Mouse (Mus musculus): Measurements from ENCODE around the gene Wdhd1.

The Wdhd1 gene

GRCm38 (mm10) chr14:47279058-47279457 is 2.4 kb upstream of the Wdhd1 start:
- no peak for DNase-seq

GRCm38 (mm10) chr14:47276036-47276603 is 537 bp downstream of the Wdhd1 start:
- DNase-seq: no peak

- peak; percentile 16 for DNase-seq
These were observed 1.2 kb downstream of the Wdhd1 start for GRCm38 (mm10) chr14:47275417-47275816.

GRCm38 (mm10) chr14:47273751-47274150 is 2.9 kb downstream of the Wdhd1 start:
- no peak for DNase-seq

- no peak for DNase-seq
These were observed 7.0 kb downstream of the Wdhd1 start for GRCm38 (mm10) chr14:47269706-47270105.

GRCm38 (mm10) chr14:47269056-47269455 is 7.6 kb downstream of the Wdhd1 start:
- DNase-seq: no peak

- no peak for DNase-seq
These were observed 10.8 kb downstream of the Wdhd1 start for GRCm38 (mm10) chr14:47265829-47266228.

DNA sequence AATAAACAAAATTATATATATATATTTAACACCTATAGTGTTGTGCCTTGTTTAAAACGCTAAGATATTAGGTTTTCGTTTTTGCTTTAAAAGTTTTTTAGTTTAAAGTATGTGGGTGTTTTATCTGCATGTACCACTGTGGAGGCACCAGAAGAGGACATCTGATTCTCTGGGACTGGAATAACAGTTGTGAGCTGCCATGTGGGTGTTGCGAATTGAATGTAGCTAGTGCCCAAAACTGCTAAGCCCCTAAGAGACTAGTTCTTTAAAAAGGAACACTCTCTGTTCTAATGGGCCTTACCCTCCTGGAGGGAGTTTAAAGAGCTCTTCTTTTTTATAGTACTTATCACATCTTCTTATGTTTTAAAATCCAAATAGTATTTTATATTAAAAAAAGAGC is 11.8 kb downstream of the Wdhd1 start:
- no peak for DNase-seq

- DNase-seq: no peak
These were observed 26.8 kb downstream of the Wdhd1 start for GRCm38 (mm10) chr14:47249839-47250238.

- no peak for DNase-seq
These were observed 33.9 kb downstream of the Wdhd1 start for GRCm38 (mm10) chr14:47242753-47243152.

DNA sequence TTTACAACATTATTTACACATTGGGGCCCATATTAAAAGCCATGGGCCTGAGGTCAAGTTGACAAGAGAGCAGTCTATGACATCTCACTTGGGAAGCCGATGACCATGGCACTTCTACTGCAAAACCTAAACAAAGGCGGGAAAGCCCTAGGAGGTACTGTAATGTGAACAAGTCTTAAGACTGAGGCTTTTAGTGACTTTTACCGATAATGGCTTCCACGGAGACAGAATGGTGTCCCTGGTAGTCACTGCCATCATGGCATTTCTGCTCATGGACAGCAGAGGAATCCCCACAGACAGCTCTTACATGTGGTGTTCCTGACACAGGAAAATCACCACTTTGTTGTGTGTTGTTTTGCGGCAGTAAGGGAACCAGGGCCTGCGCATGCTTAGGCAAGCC is 35.6 kb downstream of the Wdhd1 start:
- DNase-seq: no peak

DNA sequence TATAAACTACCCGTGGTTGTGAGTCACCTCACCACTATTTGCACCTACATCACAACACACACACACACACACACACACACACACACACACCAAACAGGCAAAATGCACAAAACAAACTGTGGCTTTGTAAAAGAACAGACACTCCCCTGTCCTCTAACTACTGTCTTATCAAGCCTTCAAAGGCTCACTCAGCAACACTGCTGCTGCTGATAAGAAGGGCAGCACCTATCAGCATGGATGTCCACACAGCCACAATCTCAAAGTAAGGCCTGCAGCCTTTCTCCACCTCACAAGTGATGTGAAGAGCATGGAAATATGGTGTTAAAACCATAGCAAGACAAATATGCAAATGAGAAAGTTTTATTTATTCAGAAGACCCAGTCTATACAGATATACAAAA is 36.1 kb downstream of the Wdhd1 start:
- DNase-seq: no peak

- DNase-seq: no peak
These were observed 39.4 kb downstream of the Wdhd1 start for GRCm38 (mm10) chr14:47237286-47237685.

DNA sequence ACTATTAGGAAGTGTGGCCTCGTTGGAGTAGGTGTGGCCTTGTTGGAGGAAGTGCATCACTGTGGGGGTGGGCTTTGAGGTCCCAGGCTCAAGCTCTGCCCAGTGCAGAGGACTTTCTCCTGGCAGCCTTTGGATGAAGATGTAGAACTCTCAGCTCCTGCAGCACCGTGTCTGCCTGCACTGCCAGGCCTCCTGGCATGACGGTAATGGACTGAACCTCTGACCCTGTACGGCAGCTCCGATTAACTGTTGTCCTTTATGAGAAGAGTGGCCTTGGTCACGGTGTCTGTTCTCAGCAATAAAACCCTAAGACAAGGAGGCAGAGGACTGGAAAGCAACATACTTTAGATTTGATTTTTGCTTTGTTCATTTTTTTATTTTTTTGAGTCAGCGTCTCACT is 40.2 kb downstream of the Wdhd1 start:
- DNase-seq: no peak

DNA sequence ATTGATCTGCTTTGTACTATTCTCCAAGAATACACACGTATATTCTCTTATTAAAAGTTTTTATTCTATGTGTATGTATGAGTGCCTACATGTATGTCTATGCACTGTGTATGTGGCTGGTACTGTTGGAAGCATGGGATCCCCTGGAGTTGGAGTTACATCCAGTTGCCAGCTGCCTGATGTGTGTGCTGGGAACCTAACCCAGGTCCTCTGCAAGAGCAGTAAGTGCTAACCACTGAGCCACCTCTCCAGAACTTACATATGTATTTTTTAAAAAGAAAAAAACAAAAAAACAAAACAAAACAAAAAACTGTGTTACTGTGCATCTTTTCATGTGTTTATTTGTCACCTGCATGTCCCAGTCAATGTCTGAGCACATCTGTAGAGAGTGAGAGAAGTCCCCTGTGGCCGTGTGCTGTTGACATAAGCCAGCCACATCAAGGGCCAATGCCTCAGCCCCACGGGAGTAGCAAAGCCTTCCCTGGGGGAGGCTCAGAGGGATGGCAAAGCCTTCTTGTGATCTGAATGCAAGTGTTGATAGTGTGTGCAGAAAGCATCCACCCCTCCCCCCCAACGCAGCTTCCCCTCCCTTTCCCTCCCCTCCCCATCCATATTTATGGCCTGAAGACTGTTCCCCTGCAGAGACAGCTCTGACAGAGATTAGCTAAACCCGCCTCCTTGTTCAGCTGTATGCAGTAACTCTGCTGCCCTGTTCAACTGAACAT is 42.0 kb downstream of the Wdhd1 start:
- no peak for DNase-seq

DNA sequence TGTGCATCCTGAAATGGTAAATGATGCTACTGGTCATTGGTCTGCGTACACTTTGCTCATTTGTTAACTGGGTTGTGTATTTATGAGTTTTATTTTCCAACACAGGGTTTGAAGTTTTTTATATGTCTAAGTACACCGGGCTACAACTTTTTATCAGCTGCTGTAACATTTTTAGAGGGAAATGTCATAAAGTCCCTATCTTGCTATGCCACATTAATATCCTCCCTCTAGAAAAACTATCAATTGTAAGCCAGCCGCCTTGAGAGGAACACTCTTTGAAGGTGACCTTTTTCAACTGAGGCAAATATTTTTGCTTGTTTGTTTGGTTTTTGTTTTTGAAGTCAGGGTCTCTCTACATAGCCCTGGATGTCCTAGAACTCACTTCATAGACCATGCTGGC is 42.6 kb downstream of the Wdhd1 start:
- no peak for DNase-seq

DNA sequence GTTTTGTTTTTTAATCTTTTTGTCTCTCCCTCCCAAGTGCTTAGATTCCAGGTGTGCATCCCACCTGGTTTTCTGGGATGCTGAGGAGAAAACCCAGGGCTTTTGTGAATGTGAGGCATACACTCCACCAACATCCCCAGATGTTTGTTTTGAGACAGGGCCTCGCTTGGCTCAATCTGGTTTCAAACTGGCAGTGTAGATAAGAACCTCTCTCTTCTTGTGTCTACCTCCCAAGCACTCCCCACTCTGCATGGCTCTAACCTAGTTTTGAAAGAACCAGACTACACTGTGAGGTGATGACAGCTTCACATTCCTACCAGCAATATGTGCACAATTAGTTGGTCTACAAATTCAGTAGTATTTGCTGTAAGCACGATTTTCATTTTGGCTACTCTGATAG is 43.1 kb downstream of the Wdhd1 start:
- DNase-seq: no peak

GRCm38 (mm10) chr14:47229796-47230376 is 46.8 kb downstream of the Wdhd1 start:
- no peak for DNase-seq

GRCm38 (mm10) chr14:47225931-47226330 is 50.7 kb downstream of the Wdhd1 start:
- no peak for DNase-seq

DNA sequence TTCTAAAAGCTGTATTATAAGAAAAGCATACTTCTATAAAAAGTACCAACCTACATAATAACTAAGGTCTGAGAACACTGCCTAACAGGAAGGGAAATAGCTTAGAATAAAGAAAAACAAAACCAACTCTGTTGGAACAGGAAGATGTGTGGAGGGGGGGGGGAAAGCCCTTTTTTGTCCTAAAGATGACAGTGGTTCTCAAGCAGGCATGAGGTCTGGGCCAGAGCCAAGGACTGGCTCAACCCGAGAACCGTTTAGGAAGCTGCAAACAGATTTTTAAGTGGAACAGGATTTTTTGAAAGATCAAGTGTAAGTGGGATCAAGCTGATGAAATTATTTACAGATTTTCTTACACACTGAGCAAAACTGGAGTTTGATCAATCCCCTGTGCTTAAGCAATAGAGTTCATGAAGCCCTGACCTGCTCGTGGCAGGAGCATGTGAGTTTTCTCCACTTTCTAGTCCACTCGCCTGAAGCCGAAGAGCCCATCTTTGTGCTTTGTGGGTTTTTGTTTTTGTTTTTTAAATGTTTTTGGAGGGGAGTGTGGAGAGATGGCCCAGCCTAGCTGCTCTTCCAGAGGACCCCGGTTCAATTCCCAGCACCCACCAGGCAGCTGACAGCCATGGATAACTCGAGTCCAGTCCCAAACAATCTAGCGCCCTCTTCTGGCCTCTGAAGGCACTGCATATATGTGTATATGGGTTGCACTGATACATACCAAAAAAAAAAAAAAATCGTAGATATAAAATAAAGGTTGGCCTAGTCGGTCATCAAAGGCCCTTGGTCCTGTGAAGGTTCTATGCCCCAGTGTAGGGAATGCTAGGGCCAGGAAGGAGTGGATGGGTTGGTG is 52.0 kb downstream of the Wdhd1 start:
- DNase-seq: peak; percentile 64

DNA sequence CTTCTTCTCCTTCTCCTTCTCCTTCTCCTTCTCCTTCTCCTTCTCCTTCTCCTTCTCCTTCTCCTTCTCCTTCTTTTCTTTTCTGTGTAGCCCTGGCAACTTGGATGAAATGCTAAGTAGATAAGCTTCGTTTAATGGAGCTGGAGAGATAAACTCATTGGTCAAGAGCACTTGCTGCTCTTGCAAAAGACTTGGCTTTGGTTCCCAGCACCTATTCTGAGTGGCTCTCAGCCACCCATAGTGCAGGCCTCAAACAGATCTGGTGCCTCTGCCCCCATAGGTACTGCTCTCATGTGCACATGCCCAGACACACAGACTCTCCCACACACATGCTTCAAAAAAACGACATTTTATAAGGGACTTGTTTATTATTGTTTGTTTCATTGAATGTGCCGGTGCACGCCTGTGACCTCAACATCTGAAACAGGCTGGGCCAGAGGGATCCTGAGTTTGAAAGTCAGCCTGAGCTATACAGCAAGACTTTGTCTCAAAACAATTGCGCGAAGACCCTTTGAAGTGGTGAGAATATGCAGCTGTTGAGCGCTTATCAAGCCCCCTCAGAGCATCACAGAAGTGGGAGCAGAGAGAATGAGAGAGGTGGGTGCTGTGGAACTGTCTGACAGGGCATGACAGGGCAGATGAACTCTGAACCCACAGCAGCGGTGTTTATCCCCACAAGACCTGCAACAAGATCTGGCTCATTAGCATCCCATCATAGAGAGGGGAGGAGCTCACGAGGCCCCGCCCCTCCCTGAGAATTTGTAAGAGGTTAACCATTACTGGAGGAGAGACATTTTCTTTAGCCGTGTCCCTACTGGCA is 53.8 kb downstream of the Wdhd1 start:
- peak; percentile 81 for DNase-seq

DNA sequence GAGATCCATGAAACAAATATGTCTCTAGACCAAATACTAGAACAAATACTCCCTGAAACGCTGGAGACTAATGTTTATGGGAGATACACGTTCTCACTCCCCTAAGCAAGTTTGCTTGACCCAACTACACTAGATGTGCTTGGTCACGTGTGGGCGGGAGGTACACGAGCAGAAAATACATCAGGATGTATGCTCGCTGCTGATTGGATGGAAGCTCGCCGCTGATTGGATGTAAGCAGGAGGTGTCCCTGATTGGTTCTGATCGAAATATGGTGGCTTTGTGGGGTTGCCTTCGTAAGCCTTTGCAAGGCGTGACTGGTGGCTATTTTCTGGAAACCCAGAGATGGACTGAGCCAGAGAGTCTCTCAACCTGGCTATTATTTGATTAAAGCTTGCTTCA is 55.1 kb downstream of the Wdhd1 start:
- DNase-seq: peak; percentile 36

Measured in thymus, postnatal 4 days (tissue).